Mouse (Mus musculus): ENCODE data around the gene Slain1. TPM values are rescaled to one million over a fixed set of nuclear protein-coding genes. Genes with fewer than 3 reads are reported as not detected.

Gene Slain1
- polyA plus RNA-seq, 1 experiment from 2014 or later = 2.4 TPM

DNA sequence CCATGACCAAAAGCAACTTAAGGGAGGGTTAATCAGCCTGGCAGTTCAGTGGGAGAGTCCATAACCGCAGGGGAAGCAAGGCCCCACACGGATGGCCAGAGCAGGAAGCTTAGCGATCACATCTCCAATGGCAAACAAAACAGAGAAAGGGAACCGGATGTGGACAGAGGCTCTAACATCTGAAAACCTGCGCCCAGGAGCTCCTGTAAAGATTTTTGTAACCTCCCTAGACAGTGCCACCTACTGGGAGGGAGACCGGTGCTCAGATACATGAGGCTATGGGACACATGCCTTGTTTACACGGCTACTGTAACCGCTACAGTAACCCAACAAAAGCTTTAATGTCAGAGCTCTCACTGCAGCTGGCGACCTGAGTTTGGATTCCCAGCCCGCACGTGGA lies 59.2 kb downstream of the Slain1 start:
- ATAC-seq (ENCODE audit: insufficient read depth) = no peak
- H3K4me2 ChIP-seq = no peak overlapping the region
- H3K9me3 ChIP-seq (ENCODE audit: low read depth, low read length) = no peaks in the 10 kb centered on the region
- H3K27me3 ChIP-seq (ENCODE audit: insufficient read depth, low read length) = no peaks in the 10 kb centered on the region
- no peak overlapping the region for H3K4me3 ChIP-seq (ENCODE audit: low read depth, low read length)
- no peak overlapping the region for H3K9ac ChIP-seq
- H3K27ac ChIP-seq (ENCODE audit: low read depth) = no peak overlapping the region
- no peak for DNase-seq
- no peak for TF ChIP-seq CTCF (IDR thresholded peaks at IDR 0.05; ENCODE audit: low read depth)
- WGBS = 90% methylated on average over 11 of the region's 11 CpGs
- H3K4me1 ChIP-seq (ENCODE audit: insufficient read depth) = no peaks in the 10 kb centered on the region
- H3K36me3 ChIP-seq (ENCODE audit: insufficient read depth) = no peaks in the 10 kb centered on the region

DNA sequence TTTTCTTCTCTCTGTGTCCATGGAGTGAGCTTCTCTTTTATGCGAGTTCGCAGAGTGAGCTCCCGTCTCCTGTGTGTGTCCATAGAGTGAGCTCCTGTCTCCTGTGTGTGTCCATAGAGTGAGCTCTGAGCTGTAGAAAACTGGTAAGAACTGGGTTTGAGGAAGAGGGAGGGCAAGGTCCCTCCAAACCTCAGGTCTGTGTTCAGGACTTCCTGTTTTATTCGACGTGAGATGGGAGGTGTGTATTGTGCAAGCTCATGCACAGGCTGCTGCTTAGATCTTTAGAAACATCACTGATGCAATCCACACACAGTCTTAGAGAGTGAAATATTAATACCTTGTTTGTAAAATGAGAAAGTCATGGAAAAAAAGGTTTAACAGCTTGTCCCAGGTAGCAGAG lies 63.0 kb downstream of the Slain1 start:
- TF ChIP-seq CTCF (IDR thresholded peaks at IDR 0.05; ENCODE audit: low read depth) = no peak

DNA sequence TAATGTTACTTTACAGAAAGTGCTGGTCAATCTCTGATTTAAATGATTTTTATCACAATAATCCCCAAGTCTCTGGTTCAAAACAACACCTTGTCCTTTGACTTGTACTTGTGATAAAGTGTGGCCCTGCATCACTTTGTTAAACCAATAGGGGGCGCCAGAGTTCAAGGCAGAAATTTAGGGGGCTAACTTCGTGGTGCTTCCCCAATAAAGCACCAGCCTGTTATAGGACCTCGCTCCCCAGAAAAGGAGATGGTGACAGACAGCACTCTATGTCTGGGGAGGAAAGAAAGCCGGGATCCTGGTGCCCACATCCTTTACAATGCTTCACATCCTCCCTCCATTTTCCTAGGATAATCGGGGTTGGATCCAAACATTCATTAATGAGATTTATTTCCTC lies 67.5 kb downstream of the Slain1 start:
- Histone ChIP-seq H3K4me3 (ENCODE audit: low read depth, low read length) (no peak overlapping the region), H3K9me3 (ENCODE audit: low read depth, low read length) (no peaks in the 10 kb centered on the region), H3K9ac (no peak overlapping the region), H3K4me2 (no peak overlapping the region), H3K4me1 (ENCODE audit: insufficient read depth) (no peaks in the 10 kb centered on the region), H3K27ac (ENCODE audit: low read depth) (no peak overlapping the region), H3K36me3 (ENCODE audit: insufficient read depth) (no peaks in the 10 kb centered on the region), H3K27me3 (ENCODE audit: insufficient read depth, low read length) (no peaks in the 10 kb centered on the region)
- DNase-seq = peak; percentile 59
- ATAC-seq (ENCODE audit: insufficient read depth) = no peak
- TF ChIP-seq CTCF (IDR thresholded peaks at IDR 0.05; ENCODE audit: low read depth) = peak; percentile 74
- 33% methylated on average over 5 of the region's 5 CpGs for WGBS

More for the DNA sequence above, 63.0 kb downstream of the Slain1 start:
- Histone ChIP-seq H3K9me3 (ENCODE audit: low read depth, low read length) (no peaks in the 10 kb centered on the region), H3K36me3 (ENCODE audit: insufficient read depth) (no peaks in the 10 kb centered on the region), H3K27ac (ENCODE audit: low read depth) (no peak overlapping the region), H3K4me1 (ENCODE audit: insufficient read depth) (no peaks in the 10 kb centered on the region), H3K4me2 (no peak overlapping the region), H3K9ac (no peak overlapping the region), H3K4me3 (ENCODE audit: low read depth, low read length) (no peak overlapping the region), H3K27me3 (ENCODE audit: insufficient read depth, low read length) (no peaks in the 10 kb centered on the region)
- 78% methylated on average over 5 of the region's 5 CpGs for WGBS
- DNase-seq = no peak
- no peak for ATAC-seq (ENCODE audit: insufficient read depth)

DNA sequence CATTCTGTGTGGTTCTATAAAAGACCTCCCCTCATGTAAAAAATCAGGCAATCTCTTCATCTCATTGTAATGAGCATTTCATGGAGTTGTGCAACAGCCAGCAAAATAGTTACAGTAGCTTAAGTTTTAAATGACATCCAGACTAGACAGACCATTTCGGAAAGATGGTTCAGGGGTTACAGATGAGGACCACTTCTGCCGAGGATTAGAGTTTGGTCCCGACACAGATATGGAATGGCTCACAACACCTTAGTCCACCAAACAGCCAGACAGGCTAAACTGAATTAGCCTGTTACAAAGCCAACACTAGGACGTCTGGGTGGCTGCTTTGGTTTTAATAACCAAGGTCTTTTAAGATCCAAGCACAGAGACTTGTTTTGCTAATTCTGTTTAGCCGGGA lies 68.0 kb downstream of the Slain1 start:
- Histone ChIP-seq H3K36me3 (ENCODE audit: insufficient read depth) (no peaks in the 10 kb centered on the region), H3K4me2 (no peak overlapping the region), H3K4me1 (ENCODE audit: insufficient read depth) (no peaks in the 10 kb centered on the region), H3K27ac (ENCODE audit: low read depth) (no peak overlapping the region), H3K9ac (no peak overlapping the region), H3K27me3 (ENCODE audit: insufficient read depth, low read length) (no peaks in the 10 kb centered on the region), H3K9me3 (ENCODE audit: low read depth, low read length) (no peaks in the 10 kb centered on the region), H3K4me3 (ENCODE audit: low read depth, low read length) (no peak overlapping the region)
- ATAC-seq (ENCODE audit: insufficient read depth) (no peak), DNase-seq (no peak)
- WGBS = 68% methylated on average over 5 of the region's 5 CpGs
- TF ChIP-seq CTCF (IDR thresholded peaks at IDR 0.05; ENCODE audit: low read depth) = no peak

DNA sequence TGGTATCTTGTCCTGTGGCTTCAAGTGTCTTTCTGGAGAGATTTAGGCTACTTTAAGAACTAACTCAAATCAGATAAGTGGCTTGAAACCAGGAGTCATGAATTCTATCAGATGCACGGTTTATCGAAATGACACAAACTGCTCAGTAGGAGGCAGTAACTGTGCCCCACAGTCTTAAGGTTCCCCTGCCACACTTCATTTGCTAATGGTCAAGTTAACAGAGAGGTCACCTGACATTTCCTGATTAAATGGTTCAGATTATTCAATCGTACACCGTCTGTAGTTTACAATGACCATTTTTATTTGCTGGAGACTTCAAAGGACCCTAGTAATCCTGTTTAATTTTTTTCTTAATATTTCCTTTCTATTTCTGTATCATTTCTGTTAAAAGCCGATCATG lies 68.4 kb downstream of the Slain1 start:
- DNase-seq = no peak
- no peak overlapping the region for H3K9ac ChIP-seq
- H3K36me3 ChIP-seq (ENCODE audit: insufficient read depth) = no peaks in the 10 kb centered on the region
- H3K4me2 ChIP-seq = no peak overlapping the region
- 40% methylated on average over 5 of the region's 5 CpGs for WGBS
- H3K4me1 ChIP-seq (ENCODE audit: insufficient read depth) = no peaks in the 10 kb centered on the region
- no peak for TF ChIP-seq CTCF (IDR thresholded peaks at IDR 0.05; ENCODE audit: low read depth)
- H3K27me3 ChIP-seq (ENCODE audit: insufficient read depth, low read length) = no peaks in the 10 kb centered on the region
- no peaks in the 10 kb centered on the region for H3K9me3 ChIP-seq (ENCODE audit: low read depth, low read length)
- ATAC-seq (ENCODE audit: insufficient read depth) = no peak
- no peak overlapping the region for H3K27ac ChIP-seq (ENCODE audit: low read depth)
- H3K4me3 ChIP-seq (ENCODE audit: low read depth, low read length) = no peak overlapping the region

DNA sequence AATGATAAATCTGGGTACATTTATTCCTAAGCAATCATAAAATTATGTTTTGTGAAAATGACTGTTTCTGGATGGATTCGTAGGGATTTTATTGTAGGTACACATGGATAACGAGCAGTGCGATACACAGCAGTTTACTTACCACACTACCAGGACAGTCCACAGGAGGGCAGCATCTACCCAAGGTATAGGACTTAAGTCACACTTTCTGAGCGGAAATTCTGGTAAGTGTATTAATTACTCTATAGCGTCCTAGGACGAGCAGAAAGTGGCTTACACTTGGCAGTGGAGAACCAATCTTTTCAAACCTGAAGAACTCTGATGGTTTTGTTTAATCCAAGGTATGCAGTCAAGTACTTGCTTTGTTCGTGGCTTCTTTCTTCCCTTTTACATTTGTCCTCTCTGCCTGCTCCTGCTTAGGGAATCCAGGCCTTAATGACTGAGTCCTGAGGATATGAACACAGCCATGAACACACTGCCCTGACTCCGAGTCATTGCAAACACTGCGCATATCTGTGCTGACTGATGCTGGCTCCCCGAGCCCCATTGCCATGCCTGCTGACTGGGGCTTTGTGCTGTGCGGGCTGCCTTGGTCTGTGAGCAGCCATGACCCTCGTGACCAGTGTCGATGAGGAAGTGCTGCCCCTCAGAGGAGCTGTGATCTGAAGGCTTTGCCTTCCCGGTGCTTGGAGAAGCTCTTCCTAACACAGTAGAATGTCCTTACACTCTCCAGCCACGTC lies 69.0 kb downstream of the Slain1 start:
- peak overlapping the region; percentile 59 for H3K27ac ChIP-seq (ENCODE audit: low read depth)
- DNase-seq (peak; percentile 98), ATAC-seq (ENCODE audit: insufficient read depth) (peak; percentile 78)
- H3K4me1 ChIP-seq (ENCODE audit: insufficient read depth) = no peaks in the 10 kb centered on the region
- H3K9ac ChIP-seq = peak overlapping the region; percentile 18; the same call in 1 of the 2 replicates
- H3K36me3 ChIP-seq (ENCODE audit: insufficient read depth) = no peaks in the 10 kb centered on the region
- H3K9me3 ChIP-seq (ENCODE audit: low read depth, low read length) = no peaks in the 10 kb centered on the region
- peak overlapping the region; percentile 1; the same call in 1 of the 2 replicates for H3K4me3 ChIP-seq (ENCODE audit: low read depth, low read length)
- no peaks in the 10 kb centered on the region for H3K27me3 ChIP-seq (ENCODE audit: insufficient read depth, low read length)
- TF ChIP-seq CTCF (IDR thresholded peaks at IDR 0.05; ENCODE audit: low read depth) = peak; percentile 94
- 11% methylated on average over 15 of the region's 15 CpGs for WGBS
- H3K4me2 ChIP-seq = peak overlapping the region; percentile 45

DNA sequence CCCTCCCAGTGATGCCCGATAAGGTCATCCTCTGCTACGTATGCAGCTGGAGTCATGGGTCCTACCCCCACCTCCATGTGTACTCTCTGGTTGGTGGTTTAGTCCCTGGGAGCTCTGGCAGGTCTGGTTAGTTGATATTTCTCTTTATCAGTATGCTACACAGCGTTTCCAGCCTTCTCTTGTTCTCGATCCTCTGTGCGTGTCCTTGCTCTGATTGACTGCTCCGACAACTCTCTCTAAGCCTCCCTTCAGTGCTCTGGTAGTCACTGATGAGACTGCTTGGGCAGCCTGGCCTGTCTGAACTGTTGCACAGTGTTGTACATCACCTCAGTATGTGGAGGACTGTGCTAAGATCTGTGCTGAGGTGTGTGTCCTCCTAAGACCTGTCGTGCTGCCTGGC lies 70.1 kb downstream of the Slain1 start:
- peak; percentile 33; the same call in 1 of the 2 replicates for ATAC-seq (ENCODE audit: insufficient read depth)
- TF ChIP-seq CTCF (IDR thresholded peaks at IDR 0.05; ENCODE audit: low read depth) = no peak

More for the DNA sequence above, 70.1 kb downstream of the Slain1 start:
- Histone ChIP-seq H3K36me3 (ENCODE audit: insufficient read depth) (no peaks in the 10 kb centered on the region), H3K4me3 (ENCODE audit: low read depth, low read length) (no peak overlapping the region), H3K9me3 (ENCODE audit: low read depth, low read length) (no peaks in the 10 kb centered on the region), H3K4me1 (ENCODE audit: insufficient read depth) (no peaks in the 10 kb centered on the region), H3K9ac (no peak overlapping the region), H3K27me3 (ENCODE audit: insufficient read depth, low read length) (no peaks in the 10 kb centered on the region), H3K4me2 (no peak overlapping the region), H3K27ac (ENCODE audit: low read depth) (no peak overlapping the region)
- no peak for DNase-seq
- WGBS = 79% methylated on average over 7 of the region's 7 CpGs
